Mouse (Mus musculus): ENCODE data around the gene Pknox1.

Gene Pknox1

DNA sequence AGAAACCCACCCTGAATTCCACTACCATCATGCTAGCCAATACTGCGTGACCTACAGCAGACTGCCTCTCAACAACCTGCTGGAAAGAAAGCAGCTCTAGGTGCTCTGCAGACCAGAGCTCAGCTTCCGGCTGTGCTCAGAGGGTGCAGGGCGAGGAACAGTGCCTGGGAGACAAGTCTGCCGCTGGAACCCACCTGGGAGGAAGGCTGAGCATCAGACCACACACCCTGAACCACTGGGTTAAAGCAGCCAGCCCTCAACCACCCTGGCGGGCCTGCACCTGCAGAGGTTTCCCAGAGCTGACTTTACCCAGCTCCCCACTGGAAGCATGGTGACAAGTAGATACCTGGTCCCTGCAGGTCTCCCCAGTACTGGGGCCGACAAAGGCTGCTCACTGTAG, 88.7 kb downstream of the Pknox1 start:
- DNase-seq = peak; percentile 53 to 60

DNA sequence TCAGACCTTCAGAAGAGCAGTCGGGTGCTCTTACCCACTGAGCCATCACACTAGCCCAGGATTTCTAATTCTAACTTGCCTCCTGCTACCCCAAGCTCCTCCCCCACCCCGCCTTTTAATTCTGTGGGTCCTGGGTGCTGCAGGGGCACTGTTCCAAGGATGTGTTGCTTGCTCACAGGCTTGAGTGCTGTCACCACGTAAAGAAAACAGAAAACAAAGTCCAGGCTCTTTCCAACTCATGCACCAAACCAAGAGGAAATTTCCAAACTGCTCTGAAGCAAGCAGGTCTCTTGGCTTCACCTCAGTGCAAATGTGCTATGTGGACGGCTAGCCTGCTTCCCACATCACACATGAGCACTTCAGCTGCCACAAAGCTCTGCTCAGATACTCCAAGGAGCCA, 90.8 kb downstream of the Pknox1 start:
- DNase-seq = no peak

DNA sequence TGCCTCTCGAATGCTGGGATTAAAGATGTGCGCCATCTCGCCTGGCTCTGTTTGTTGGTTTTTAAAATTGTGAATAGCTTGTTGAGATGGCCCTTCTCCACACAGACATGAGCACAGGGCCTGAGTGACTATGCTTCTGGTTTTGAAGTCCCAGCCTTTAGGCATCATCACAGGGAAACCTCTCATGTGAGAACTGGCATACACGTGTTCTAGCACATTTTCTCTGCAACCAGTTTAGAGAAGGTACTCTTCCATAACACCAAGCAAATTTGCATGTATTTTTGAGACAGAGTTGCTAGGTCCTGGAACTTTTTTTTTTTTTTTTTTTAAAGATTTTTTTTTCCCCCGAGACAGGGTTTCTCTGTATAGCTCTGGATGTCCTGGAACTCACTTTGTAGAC, 92.1 kb downstream of the Pknox1 start:
- no peak for DNase-seq
